ENCODE assay signal across 8 mouse cellular contexts in genomic region chr9:23250026-23250425, GRCm38 (mm10). TPM values are rescaled to one million over a fixed set of nuclear protein-coding genes. Genes with fewer than 3 reads are reported as not detected.
A peak's percentile ranks its signal among the peaks of the same experiment; 100 is the strongest.
DNase-seq lines count a peak whose midpoint lies in the region; ATAC-seq and TF ChIP-seq lines count a peak whose summit lies in the region.

No protein-coding gene starts in this region.

- H3K4me3 ChIP-seq in liver, embryonic 12.5 days = no peak overlapping the region
- H3K4me3 ChIP-seq in kidney, embryonic 14.5 days (ENCODE audit: low read length) = no peak overlapping the region
- no peak overlapping the region for H3K4me3 ChIP-seq in limb, embryonic 14.5 days (replicated peaks; ENCODE audit: low read length)
- no peak overlapping the region for H3K4me3 ChIP-seq in stomach, embryonic 14.5 days (ENCODE audit: low read depth, low read length)

- TF ChIP-seq POLR2A in limb, embryonic 14.5 days (IDR thresholded peaks at IDR 0.05; ENCODE audit: borderline replicate concordance, extremely low read depth, insufficient read depth, insufficient read length) = no peak

- H3K27me3 ChIP-seq in liver, embryonic 12.5 days (replicated peaks) = no peaks in the 10 kb centered on the region
- no peaks in the 10 kb centered on the region for H3K27me3 ChIP-seq in kidney, embryonic 14.5 days (ENCODE audit: control insufficient read depth, insufficient read depth, low read length)
- no peaks in the 10 kb centered on the region; the same call in 1 of the 2 replicates for H3K27me3 ChIP-seq in limb, embryonic 14.5 days (ENCODE audit: control insufficient read depth, insufficient read depth, low read length)
- H3K27me3 ChIP-seq in stomach, embryonic 14.5 days (ENCODE audit: control insufficient read depth, insufficient read depth, low read length) = no peaks in the 10 kb centered on the region

- peak; percentile 67 for DNase-seq in liver
- peak; percentile 69 for DNase-seq in embryo, embryonic 9.5 days (ENCODE audit: extremely low spot score)
- peak; percentile 80 to 87 for DNase-seq in heart, adult 18-20 months
- DNase-seq in limb, embryonic 14.5 days (ENCODE audit: low spot score) = peak; percentile 76
- peak; percentile 76 for DNase-seq in neural tube, embryonic 10.5 days (ENCODE audit: extremely low spot score, low spot score)

- ATAC-seq in liver, embryonic 12.5 days = no peak
- ATAC-seq in kidney, embryonic 14.5 days (ENCODE audit: low FRiP score, low TSS enrichment) = peak; percentile 76
- peak; percentile 62; the same call in 1 of the 2 replicates for ATAC-seq in limb, embryonic 14.5 days (ENCODE audit: low FRiP score, low read depth)
- ATAC-seq in stomach, embryonic 14.5 days (ENCODE audit: insufficient number of reproducible peaks, insufficient read depth, low FRiP score, low read depth) = peak; percentile 42; the same call in 1 of the 2 replicates

- H3K4me1 ChIP-seq in liver, embryonic 12.5 days = no peaks in the 10 kb centered on the region
- H3K4me1 ChIP-seq in kidney, embryonic 14.5 days (ENCODE audit: control insufficient read depth, insufficient read depth, low read length) = 0 out of 2 replicates have a peak, but pooled peaks cover 3% of the 10 kb centered on the region
- H3K4me1 ChIP-seq in limb, embryonic 14.5 days (ENCODE audit: control insufficient read depth, insufficient read depth, low read length) = peaks cover 43% of the 10 kb centered on the region
- H3K4me1 ChIP-seq in stomach, embryonic 14.5 days (ENCODE audit: control insufficient read depth, insufficient read depth, low read length) = no peaks in the 10 kb centered on the region; the same call in 1 of the 2 replicates

- 5% methylated on average over 5 of the region's 5 CpGs for WGBS in liver, embryonic 12.5 days (ENCODE audit: insufficient replicate concordance)
- 4% methylated on average over 5 of the region's 5 CpGs for WGBS in kidney, embryonic 14.5 days
- 8% methylated on average over 5 of the region's 5 CpGs for WGBS in limb, embryonic 14.5 days
- 10% methylated on average over 5 of the region's 5 CpGs for WGBS in stomach, embryonic 14.5 days

- no peak overlapping the region for H3K27ac ChIP-seq in liver, embryonic 12.5 days
- H3K27ac ChIP-seq in kidney, embryonic 14.5 days (ENCODE audit: low read depth, low read length) = no peak overlapping the region
- no peak overlapping the region for H3K27ac ChIP-seq in limb, embryonic 14.5 days (replicated peaks; ENCODE audit: low read depth, low read length)
- H3K27ac ChIP-seq in stomach, embryonic 14.5 days (ENCODE audit: low read length) = no peak overlapping the region

- H3K9me3 ChIP-seq in liver, embryonic 12.5 days (replicated peaks) = no peaks in the 10 kb centered on the region
- no peaks in the 10 kb centered on the region for H3K9me3 ChIP-seq in kidney, embryonic 14.5 days (ENCODE audit: control insufficient read depth, low read length)
- no peaks in the 10 kb centered on the region for H3K9me3 ChIP-seq in limb, embryonic 14.5 days (ENCODE audit: control insufficient read depth, low read length)
- no peaks in the 10 kb centered on the region for H3K9me3 ChIP-seq in stomach, embryonic 14.5 days (ENCODE audit: control insufficient read depth, low read depth, low read length)

- H3K9ac ChIP-seq in liver, embryonic 12.5 days = no peak overlapping the region
- H3K9ac ChIP-seq in kidney, embryonic 14.5 days (ENCODE audit: low read depth, low read length) = no peak overlapping the region
- no peak overlapping the region for H3K9ac ChIP-seq in limb, embryonic 14.5 days (ENCODE audit: low read depth, low read length, severe bottlenecking)
- H3K9ac ChIP-seq in stomach, embryonic 14.5 days (replicated peaks; ENCODE audit: low read depth, low read length) = no peak overlapping the region

- H3K36me3 ChIP-seq in liver, embryonic 12.5 days = no peaks in the 10 kb centered on the region
- no peaks in the 10 kb centered on the region for H3K36me3 ChIP-seq in kidney, embryonic 14.5 days (ENCODE audit: control insufficient read depth, insufficient read depth, low read length)
- no peaks in the 10 kb centered on the region for H3K36me3 ChIP-seq in limb, embryonic 14.5 days (ENCODE audit: control insufficient read depth, insufficient read depth, low read length)
- H3K36me3 ChIP-seq in stomach, embryonic 14.5 days (ENCODE audit: control insufficient read depth, insufficient read depth, low read length) = no peaks in the 10 kb centered on the region

- no peak overlapping the region for H3K4me2 ChIP-seq in liver, embryonic 12.5 days
- H3K4me2 ChIP-seq in kidney, embryonic 14.5 days (replicated peaks; ENCODE audit: low read depth, low read length) = no peak overlapping the region
- H3K4me2 ChIP-seq in limb, embryonic 14.5 days (replicated peaks; ENCODE audit: low read depth, low read length, severe bottlenecking) = no peak overlapping the region
- no peak overlapping the region for H3K4me2 ChIP-seq in stomach, embryonic 14.5 days (replicated peaks; ENCODE audit: low read depth, low read length)

RNA-seq across cellular contexts. Expression of gene Bmper, which starts 27.1 kb away (rescaled TPM):
- 0.67 and 0.89 TPM in 2 replicates for polyA plus RNA-seq in liver, embryonic 12.5 days (2016; fragmentation: Nextera tagmentation; extraction: Ambion mirVana)
- 1 to 10 TPM; 2.1 to 2.4 TPM for total RNA-seq in heart, adult 18-20 months (2021)
- 17.3 and 26.7 TPM in 2 replicates for polyA plus RNA-seq in kidney, embryonic 14.5 days (2014; fragmentation: Nextera tagmentation; extraction: Ambion mirVana)
- 12.1 and 13.1 TPM in 2 replicates for polyA plus RNA-seq in limb, embryonic 14.5 days (2012; rRNA removed)
- polyA plus RNA-seq in limb, embryonic 14.5 days (2014; fragmentation: Nextera tagmentation; extraction: Ambion mirVana) = 15.7 and 16.8 TPM in 2 replicates
- 6.9 and 7.2 TPM in 2 replicates for polyA plus RNA-seq in stomach, embryonic 14.5 days (2014; fragmentation: Nextera tagmentation; extraction: Ambion mirVana)
